Mouse (Mus musculus) ovary, adult 18-20 months (tissue): ENCODE data around the gene Col9a1.

ENCODE experiments used
- DNase-seq: peaks from one replicate; pipeline ENCODE4 v3.0.0; 2022; ENCODE audit warnings: low spot score, mixed read lengths

Gene Col9a1

DNA sequence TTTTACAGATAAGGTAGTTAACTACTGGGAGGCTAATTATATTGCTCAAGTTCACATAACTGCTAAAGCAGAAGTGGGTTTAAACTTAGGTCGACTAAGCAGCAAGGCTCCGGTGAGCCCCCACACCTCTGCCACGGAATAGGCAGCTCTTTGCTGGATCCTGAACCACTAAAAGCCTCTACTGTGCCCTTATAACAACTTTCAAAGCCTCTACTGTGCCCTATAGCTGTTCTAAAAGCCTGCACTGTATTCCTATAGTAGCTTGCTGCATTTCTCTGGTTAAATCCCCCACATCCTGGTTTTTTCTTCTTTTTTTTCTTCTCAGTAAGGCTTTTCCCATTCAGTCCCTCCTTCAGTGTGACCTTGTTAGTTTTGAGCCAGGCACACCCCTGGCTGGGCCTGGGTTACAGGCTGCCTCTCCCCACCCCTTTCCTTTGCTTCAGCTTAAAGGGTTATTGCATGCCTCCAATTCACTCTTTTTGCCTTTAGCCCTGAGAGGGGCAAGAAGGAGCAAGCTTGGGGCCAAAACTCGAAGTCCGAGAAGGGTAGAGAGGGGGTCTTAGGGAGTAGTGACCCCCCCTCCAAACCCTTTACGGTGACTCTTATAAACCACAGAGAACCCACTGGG is at the start of gene Col9a1:
Gene Col9a1 (plus strand): TSS at position 387 of the 628 bp plus-strand sequence.
- DNase-seq, result no peak

DNA sequence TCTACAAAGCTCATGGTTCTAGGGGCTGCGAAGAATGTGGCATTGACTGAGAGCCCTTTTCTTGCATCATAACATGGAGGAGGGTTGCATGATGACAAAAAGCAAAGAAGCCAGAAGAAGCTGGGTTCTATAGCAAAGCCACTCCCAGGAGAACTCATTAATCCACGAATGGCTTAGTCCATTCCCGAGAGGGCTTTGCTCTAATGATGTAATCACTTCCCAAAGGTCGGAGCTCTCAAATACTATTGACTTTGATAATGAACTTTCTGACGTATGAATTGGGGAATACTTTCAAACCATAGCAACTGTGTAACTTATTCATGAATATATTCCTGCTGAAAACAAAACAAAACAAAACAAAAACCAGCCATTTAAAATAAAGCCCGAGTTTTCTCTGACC is 49.5 kb upstream of the Col9a1 start:
- no peak for DNase-seq

DNA sequence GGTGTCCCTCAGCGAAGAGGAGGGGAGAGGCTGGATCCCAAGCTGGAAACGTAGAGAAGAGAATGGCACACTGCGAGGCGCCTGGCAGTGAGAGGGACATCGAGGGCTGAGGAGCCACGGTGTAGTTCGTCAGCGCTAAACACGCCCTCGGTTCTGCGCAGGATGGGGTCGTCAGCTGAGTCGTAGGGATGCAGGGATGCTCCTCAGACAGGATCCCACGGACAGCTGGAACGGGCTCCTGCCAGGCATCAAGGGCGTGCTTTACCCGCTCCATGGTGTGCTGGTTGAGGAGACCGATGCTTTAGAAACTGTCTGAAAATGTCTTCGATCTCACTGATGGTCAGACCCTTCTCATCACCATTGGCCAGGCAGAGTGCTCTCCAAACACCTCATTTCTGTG is 43.6 kb upstream of the Col9a1 start:
- no peak for DNase-seq

DNA sequence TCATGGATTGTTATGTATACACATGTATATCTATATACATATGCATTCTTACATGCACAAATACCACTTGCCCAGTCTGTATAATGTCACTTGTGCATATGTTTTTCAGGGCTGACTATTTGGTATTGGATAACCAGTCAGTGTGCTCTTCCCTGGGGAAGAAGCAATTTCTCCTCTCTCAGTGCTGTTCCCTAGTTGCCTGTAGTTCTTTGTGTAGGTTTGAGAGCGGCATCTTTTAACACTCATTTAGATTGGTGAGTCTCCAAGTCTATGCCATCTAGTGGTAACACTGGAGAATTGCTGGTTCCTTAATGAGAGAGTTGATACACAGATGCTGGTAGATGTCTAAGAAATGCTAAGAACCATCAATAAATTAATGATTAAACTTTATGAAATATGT is 42.6 kb upstream of the Col9a1 start:
- DNase-seq, result no peak

GRCm38 (mm10) chr1:24137133-24137532 is 40.3 kb upstream of the Col9a1 start:
- DNase-seq, result peak; percentile 11

DNA sequence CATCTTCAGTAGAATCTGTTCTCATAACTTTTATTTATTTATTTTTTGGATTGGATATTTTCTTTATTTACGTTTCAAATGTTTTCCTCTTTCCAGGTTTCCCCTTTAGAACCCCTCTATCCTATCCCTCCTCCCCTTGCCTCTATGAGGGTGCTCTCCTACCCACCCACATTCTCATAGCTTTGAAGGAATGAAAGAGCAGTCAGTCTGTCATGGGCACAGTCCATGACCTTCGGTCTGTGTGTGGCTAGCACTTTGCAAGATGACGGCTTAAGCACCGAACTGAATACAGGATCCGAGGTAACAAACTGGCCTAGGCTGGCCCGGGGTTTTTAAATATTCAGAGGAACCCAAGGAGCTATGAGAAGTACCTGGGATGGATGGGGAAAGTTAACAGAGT is 36.9 kb upstream of the Col9a1 start:
- DNase-seq, result no peak

GRCm38 (mm10) chr1:24143504-24143903 is 33.9 kb upstream of the Col9a1 start:
- no peak for DNase-seq

GRCm38 (mm10) chr1:24157751-24158150 is 19.7 kb upstream of the Col9a1 start:
- DNase-seq, result no peak

GRCm38 (mm10) chr1:24169410-24169809 is 8.0 kb upstream of the Col9a1 start:
- DNase-seq, result no peak

- DNase-seq, result no peak
Observed at GRCm38 (mm10) chr1:24171205-24171866, 6.1 kb upstream of the Col9a1 start.

GRCm38 (mm10) chr1:24171898-24172297 is 5.5 kb upstream of the Col9a1 start:
- no peak for DNase-seq

GRCm38 (mm10) chr1:24172656-24173055 is 4.8 kb upstream of the Col9a1 start:
- DNase-seq, result no peak

DNA sequence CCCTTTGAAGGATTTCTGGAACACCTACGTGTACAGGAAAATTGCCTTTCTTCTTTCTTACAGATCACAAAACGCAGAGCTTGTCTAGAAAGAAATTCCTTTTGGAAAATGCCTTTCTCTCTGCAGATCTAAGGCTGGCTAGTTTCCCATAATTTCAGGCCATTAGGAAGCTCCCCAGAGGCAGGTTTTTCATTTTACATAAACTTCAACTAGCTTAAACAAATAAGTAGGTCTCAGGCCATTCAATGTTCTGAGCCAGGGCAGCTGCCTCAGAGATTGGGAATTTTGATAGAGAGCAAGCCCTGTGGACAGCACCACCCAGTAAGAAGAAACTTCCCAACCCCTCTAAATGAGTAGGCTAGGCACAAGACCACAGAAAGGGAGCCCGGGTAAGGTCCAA is 1.6 kb upstream of the Col9a1 start:
- DNase-seq, result no peak

DNA sequence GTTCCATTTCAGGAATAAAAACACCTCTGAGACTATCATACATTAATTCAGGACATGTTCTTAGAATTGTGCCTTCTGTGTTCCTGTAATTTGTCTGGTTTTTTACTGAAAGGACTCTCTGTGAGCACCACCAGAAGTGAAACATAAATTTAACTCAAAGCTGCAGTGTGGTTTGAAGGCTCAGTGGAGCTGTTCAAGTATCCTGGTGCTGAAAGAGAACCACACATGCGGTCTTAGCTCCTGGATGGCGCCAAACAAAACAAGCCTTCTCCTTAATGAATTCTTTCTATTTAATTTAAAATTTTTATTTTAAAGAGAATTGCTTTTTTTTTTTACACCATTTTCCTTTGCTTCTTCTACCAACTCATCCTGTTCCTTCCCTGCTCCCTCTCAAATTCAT is 2.4 kb downstream of the Col9a1 start:
- no peak for DNase-seq

DNA sequence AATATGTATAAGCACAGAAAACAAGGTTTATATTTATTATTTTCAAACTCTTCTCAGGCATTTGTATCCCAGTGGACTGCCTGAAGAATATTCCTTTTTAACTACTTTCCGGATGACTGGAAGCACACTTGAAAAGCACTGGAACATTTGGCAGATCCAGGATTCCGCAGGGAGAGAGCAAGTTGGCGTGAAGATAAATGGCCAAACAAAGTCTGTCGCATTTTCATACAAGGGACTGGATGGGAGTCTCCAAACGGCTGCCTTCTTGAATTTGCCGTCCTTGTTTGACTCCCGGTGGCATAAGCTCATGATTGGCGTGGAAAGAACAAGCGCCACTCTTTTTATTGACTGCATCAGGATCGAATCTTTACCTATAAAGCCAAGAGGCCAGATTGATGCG is 7.6 kb downstream of the Col9a1 start:
- no peak for DNase-seq

- no peak for DNase-seq
Observed at GRCm38 (mm10) chr1:24186964-24187363, 9.6 kb downstream of the Col9a1 start.

GRCm38 (mm10) chr1:24191668-24192067 is 14.3 kb downstream of the Col9a1 start:
- DNase-seq, result no peak

- no peak for DNase-seq
Observed at GRCm38 (mm10) chr1:24194111-24194510, 16.7 kb downstream of the Col9a1 start.

DNA sequence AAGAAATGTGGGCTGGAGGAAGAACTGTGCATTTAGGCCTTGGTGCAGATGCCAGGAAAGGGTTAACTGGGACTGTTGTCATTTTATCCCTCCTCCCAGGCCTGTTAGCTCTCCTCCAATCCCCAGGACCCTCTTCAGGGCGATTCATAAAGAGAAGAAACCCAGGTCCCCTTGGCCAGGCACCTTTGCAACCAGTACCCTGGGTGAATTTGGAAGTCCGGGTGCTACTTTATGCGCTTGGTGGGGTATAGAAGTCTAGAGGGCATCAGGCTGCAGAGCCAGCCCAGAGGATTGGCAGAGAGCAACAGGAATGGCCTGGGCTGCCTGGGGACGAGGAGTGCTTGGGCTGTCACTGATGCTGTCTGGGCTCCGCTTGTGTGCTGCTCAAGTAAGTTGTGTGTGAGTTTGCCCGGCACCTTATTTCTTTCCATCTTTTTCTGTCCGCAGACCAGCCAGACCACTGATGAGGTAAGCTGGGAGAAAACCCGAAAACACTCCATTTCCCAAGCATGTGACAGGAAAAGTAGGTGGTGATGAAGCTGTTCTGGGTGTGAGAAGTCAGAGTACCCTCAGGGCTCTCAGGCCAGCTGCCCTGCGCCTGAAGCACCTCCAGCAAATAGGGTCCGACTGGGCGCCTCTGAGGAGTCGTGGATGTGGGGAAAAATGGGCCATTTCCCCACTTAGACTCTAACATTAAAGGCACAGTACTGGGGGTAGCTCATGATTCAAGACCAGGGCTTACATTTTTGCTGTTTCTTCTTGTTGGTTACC is 17.8 kb downstream of the Col9a1 start:
- DNase-seq, result no peak

- no peak for DNase-seq
Observed at GRCm38 (mm10) chr1:24195951-24196517, 18.6 kb downstream of the Col9a1 start.

GRCm38 (mm10) chr1:24211621-24212385 is 34.4 kb downstream of the Col9a1 start:
- DNase-seq, result no peak

- DNase-seq, result no peak
Observed at GRCm38 (mm10) chr1:24219041-24219440, 41.6 kb downstream of the Col9a1 start.
